Mouse (Mus musculus): ENCODE results near the gene Card9.
A peak's percentile ranks its signal among the peaks of the same experiment; 100 is the strongest.

The Card9 gene

GRCm38 (mm10) chr2:26359983-26360382 is 735 bp downstream of the Card9 start:
- no peak for DNase-seq

GRCm38 (mm10) chr2:26358667-26359320 is 1.9 kb downstream of the Card9 start:
- DNase-seq = no peak

GRCm38 (mm10) chr2:26357484-26357883 is 3.2 kb downstream of the Card9 start:
- DNase-seq = peak; percentile 73 to 85

GRCm38 (mm10) chr2:26356678-26357077 is 4.0 kb downstream of the Card9 start:
- no peak for DNase-seq

- DNase-seq = no peak
Measured at GRCm38 (mm10) chr2:26356231-26356630, 4.5 kb downstream of the Card9 start.

- DNase-seq = no peak
Measured at GRCm38 (mm10) chr2:26354401-26354800, 6.3 kb downstream of the Card9 start.

- no peak for DNase-seq
Measured at GRCm38 (mm10) chr2:26353066-26353980, 7.4 kb downstream of the Card9 start.

- DNase-seq = no peak
Measured at GRCm38 (mm10) chr2:26352291-26352910, 8.3 kb downstream of the Card9 start.

GRCm38 (mm10) chr2:26351358-26352290 is 9.1 kb downstream of the Card9 start, which contains the start of gene Dnlz:
Gene Dnlz, minus strand, starts transcription at chr2:26352110.
- DNase-seq = peak; percentile 96 to 98

GRCm38 (mm10) chr2:26348241-26348640 is 12.5 kb downstream of the Card9 start:
- DNase-seq = peak; percentile 64 to 75

GRCm38 (mm10) chr2:26342609-26343490 is 17.9 kb downstream of the Card9 start:
- DNase-seq = peak; percentile 70 to 80

GRCm38 (mm10) chr2:26342044-26342443 is 18.7 kb downstream of the Card9 start:
- peak; percentile 69 to 78 for DNase-seq

- DNase-seq = no peak
Measured at GRCm38 (mm10) chr2:26341510-26341981, 19.2 kb downstream of the Card9 start.

- DNase-seq = no peak
Measured at GRCm38 (mm10) chr2:26339204-26339551, 21.5 kb downstream of the Card9 start.

- no peak for DNase-seq
Measured at GRCm38 (mm10) chr2:26338302-26339203, 22.2 kb downstream of the Card9 start.

GRCm38 (mm10) chr2:26330702-26331101 is 30.0 kb downstream of the Card9 start:
- DNase-seq = no peak

GRCm38 (mm10) chr2:26330056-26330468 is 30.7 kb downstream of the Card9 start:
- no peak for DNase-seq

GRCm38 (mm10) chr2:26329402-26329801 is 31.3 kb downstream of the Card9 start:
- no peak for DNase-seq

- peak in 1 of 2 experiments; percentile 39 for DNase-seq
Measured at GRCm38 (mm10) chr2:26327852-26328251, 32.9 kb downstream of the Card9 start.

Measured in kidney, postnatal 4 days (tissue).